Mouse (Mus musculus): ENCODE data around the gene Zkscan4.

Gene Zkscan4

DNA sequence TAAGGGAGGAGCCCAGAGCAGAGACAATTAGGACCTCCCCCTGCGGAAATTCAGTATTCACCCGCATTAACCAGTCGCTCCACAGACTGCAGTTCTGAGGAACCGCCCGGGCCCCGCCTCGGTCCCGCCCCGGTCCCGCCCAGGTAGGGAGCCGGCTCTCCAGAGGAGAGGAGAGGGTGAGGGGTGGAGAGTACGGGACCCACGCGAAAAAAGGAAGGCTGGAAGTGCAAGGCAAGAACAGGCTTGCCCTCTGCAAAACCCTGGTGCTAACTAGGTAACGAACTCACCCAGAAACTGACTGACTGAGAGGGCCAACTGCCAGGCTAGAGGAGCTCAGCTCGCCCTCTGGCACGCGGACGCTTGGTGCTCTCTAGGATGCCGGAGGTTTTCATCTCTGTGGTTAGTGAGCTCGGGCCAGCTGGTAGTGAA, 27.5 kb downstream of the Zkscan4 start:
- DNase-seq (ENCODE audit: low read depth, low spot score) = peak; percentile 92

DNA sequence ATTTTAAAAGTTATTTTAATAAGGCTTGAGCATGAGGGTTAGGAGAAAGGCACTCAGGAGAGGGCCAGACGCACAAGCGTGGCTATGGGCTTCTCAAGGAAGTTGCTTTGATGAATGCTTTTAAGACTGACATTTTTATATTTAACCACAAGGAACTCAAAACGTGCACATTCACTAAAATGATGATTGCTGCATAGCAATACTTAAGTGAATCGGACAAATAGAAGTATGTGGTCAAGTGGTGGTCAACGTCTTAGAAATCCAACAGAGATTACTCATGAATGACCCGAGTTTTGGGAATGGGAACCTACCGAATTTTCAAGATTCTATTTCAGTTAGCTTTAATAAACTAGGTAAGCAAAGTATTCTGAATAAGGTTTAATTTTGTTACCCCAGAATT, 51.4 kb downstream of the Zkscan4 start:
- DNase-seq (ENCODE audit: low read depth, low spot score) = peak; percentile 3

DNA sequence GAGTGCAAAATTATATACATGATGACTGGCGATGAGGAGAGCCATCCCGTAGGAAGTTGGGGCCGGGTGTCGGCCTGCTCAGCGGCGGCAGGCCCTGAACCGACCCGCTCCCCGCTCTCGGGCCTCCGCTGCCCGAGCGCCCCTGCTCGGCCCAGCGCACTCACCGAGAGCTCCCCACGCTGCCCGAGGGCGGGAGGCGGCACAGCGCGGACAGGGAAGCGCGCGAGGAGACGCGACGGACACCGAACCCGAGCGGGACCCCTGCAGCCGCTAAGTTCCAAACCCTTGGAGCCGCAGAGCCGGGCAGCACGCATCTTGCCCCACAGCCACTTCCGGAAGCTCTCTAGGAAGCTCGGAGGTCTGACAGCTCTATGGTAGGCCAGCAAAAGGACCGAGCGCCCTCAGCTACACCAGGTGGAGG, 52.1 kb downstream of the Zkscan4 start, which contains the start of gene Zkscan8:
Zkscan8 (minus strand) TSS at position 340 of the 421 bp plus-strand sequence.
- DNase-seq (ENCODE audit: low read depth, low spot score) = peak; percentile 89

Measured in CD4-positive, CD25-positive, alpha-beta regulatory T cell, adult 2 months (primary cell).